Mouse (Mus musculus): ENCODE results near the gene Tnrc18.
A peak's percentile ranks its signal among the peaks of the same experiment; 100 is the strongest.

Tnrc18 gene

GRCm38 (mm10) chr5:142833646-142834438 is 16.4 kb upstream of the Tnrc18 start:
- no peak for TF ChIP-seq GATA4 (IDR thresholded peaks at IDR 0.05; ENCODE audit: insufficient replicate concordance, low read length)

GRCm38 (mm10) chr5:142826131-142826530 is 8.7 kb upstream of the Tnrc18 start:
- TF ChIP-seq GATA4 (IDR thresholded peaks at IDR 0.05; ENCODE audit: insufficient replicate concordance, low read length) = no peak

- TF ChIP-seq GATA4 (IDR thresholded peaks at IDR 0.05; ENCODE audit: insufficient replicate concordance, low read length) = no peak
These were observed 8.2 kb upstream of the Tnrc18 start for GRCm38 (mm10) chr5:142825665-142826064.

GRCm38 (mm10) chr5:142824091-142824490 is 6.6 kb upstream of the Tnrc18 start:
- peak; percentile 40; the same call in 1 of the 2 replicates for TF ChIP-seq GATA4 (IDR thresholded peaks at IDR 0.05; ENCODE audit: insufficient replicate concordance, low read length)

GRCm38 (mm10) chr5:142823096-142824062 is 5.9 kb upstream of the Tnrc18 start:
- no peak for TF ChIP-seq GATA4 (IDR thresholded peaks at IDR 0.05; ENCODE audit: insufficient replicate concordance, low read length)

GRCm38 (mm10) chr5:142822286-142823095 is 5.0 kb upstream of the Tnrc18 start:
- TF ChIP-seq GATA4 (IDR thresholded peaks at IDR 0.05; ENCODE audit: insufficient replicate concordance, low read length) = no peak

- no peak for TF ChIP-seq GATA4 (IDR thresholded peaks at IDR 0.05; ENCODE audit: insufficient replicate concordance, low read length)
These were observed 4.5 kb upstream of the Tnrc18 start for GRCm38 (mm10) chr5:142821974-142822285.

- TF ChIP-seq GATA4 (IDR thresholded peaks at IDR 0.05; ENCODE audit: insufficient replicate concordance, low read length) = no peak
These were observed 4.0 kb upstream of the Tnrc18 start for GRCm38 (mm10) chr5:142821266-142821973.

- TF ChIP-seq GATA4 (IDR thresholded peaks at IDR 0.05; ENCODE audit: insufficient replicate concordance, low read length) = no peak
These were observed 3.1 kb upstream of the Tnrc18 start for GRCm38 (mm10) chr5:142820276-142821265.

- no peak for TF ChIP-seq GATA4 (IDR thresholded peaks at IDR 0.05; ENCODE audit: insufficient replicate concordance, low read length)
These were observed 2.2 kb upstream of the Tnrc18 start for GRCm38 (mm10) chr5:142819385-142820275.

GRCm38 (mm10) chr5:142818435-142819360 is 1.2 kb upstream of the Tnrc18 start:
- TF ChIP-seq GATA4 (IDR thresholded peaks at IDR 0.05; ENCODE audit: insufficient replicate concordance, low read length) = no peak
